Mouse (Mus musculus): ENCODE results near the gene 3110040N11Rik.

DNA sequence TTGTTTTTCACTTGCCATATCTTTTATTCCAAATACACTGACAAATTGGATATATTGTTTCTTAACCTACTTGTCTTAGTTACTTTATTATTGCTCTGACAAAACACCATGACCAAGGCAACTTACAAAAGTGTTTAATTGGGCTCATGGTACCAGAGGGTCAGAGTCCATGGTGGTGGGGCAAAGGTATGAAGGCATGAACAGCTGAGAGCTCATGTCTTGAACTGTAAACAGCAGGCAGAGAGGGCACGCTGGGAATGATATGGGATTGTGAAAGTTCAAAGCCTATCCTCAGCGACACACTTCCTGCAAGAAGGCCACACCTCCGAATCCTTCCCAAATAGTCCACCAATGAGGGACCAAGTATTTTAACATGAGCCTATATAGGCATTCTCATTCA, 41.3 kb downstream of the 3110040N11Rik start:
- TF ChIP-seq POLR2A (IDR thresholded peaks at IDR 0.05; ENCODE audit: low read depth, low read length) (no peak), CTCF (IDR thresholded peaks at IDR 0.05; ENCODE audit: extremely low read depth, insufficient read length, insufficient replicate concordance, low read depth, low read length) (no peak)
